Comparison of ENCODE assay signal across 8 mouse cellular contexts in the genomic region with DNA sequence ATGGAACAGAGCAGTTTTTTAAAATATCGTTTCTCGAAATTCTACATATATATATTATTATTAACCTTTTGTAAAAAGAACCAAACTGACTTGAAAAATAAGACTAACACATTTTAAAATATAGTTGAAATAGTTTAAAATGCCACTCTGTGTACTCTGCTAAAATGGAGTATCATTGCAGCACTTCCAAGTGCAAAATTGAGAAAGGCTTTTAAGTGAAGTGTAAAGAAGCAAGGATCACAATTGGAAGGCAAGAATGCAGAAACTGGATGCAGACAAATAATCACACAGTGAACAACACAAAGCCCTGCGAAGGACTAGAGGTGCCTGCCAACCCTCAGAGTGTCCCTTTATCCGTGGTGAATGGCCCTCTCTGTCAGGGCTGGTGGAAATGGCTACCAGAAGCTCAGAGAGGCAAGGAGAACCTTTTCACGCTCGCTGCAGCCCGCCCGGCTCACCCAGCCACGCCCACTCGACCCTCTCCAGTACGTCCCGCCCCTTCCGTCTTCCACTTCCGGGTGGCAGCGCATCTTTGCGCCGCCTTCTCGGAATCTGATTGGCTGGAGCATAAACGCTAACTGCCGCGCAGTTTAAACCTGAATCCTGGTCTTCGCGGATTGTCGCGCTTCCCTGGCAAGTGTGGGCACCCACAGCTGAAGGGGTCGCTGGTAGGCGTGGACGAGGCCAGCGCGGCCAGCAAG. TPM values are rescaled to one million over a fixed set of nuclear protein-coding genes. Genes with fewer than 3 reads are reported as not detected.
DNase-seq lines count a peak whose midpoint lies in the region; ATAC-seq lines count a peak whose summit lies in the region.

A gene (plus strand): TSS at position 540 of the 701 bp plus-strand sequence.

- H3K9ac ChIP-seq in hindbrain, embryonic 14.5 days: peak within 1 kb of the TSS; percentile 80

- no peaks in the 10 kb centered on the region for H3K9me3 ChIP-seq in hindbrain, embryonic 14.5 days (ENCODE audit: control insufficient read depth, low read length)

- WGBS in hindbrain, embryonic 14.5 days: 6% methylated on average over 30 of the region's 30 CpGs

- H3K27me3 ChIP-seq in hindbrain, embryonic 14.5 days (ENCODE audit: control insufficient read depth, insufficient read depth, low read length): no peaks in the 10 kb centered on the region

- peak within 1 kb of the TSS; percentile 75 for H3K4me3 ChIP-seq in hindbrain, embryonic 14.5 days (replicated peaks; ENCODE audit: low read length)

- peak within 1 kb of the TSS; percentile 95 for H3K27ac ChIP-seq in hindbrain, embryonic 14.5 days

- ATAC-seq in hindbrain, embryonic 14.5 days (ENCODE audit: low FRiP score): peak; percentile 99

- H3K4me1 ChIP-seq in hindbrain, embryonic 14.5 days (replicated peaks; ENCODE audit: control insufficient read depth, insufficient read depth, low read length): peaks cover 12% of the 10 kb centered on the region; the same call in 1 of the 2 replicates

- peak within 1 kb of the TSS; percentile 91 for H3K4me2 ChIP-seq in hindbrain, embryonic 14.5 days (replicated peaks)

- H3K36me3 ChIP-seq in hindbrain, embryonic 14.5 days (replicated peaks; ENCODE audit: control insufficient read depth, insufficient read depth): no peaks in the 10 kb centered on the region

- peak; percentile 97 for DNase-seq in R1 (ENCODE audit: low read depth, low spot score)
- DNase-seq in cerebellum, postnatal 25 days: peak; percentile 87 to 96
- peak; percentile 65 to 78 for DNase-seq in frontal cortex, postnatal 25 days (ENCODE audit: low spot score in 2 of 2)
- DNase-seq in hindbrain, embryonic 14.5 days (ENCODE audit: low spot score): peak; percentile 97
- DNase-seq in layer of hippocampus, postnatal 36 days: peak; percentile 83 to 86
- DNase-seq in lung, postnatal 36 days: peak; percentile 96
- DNase-seq in retina, postnatal 1 day: peak; percentile 97
- peak; percentile 73 to 84 for DNase-seq in urinary bladder, adult 18-20 months (ENCODE audit: low spot score in 2 of 2)

RNA-seq across cellular contexts. Expression of the gene that starts here (rescaled TPM):
- 3.1 and 3.6 TPM in 2 replicates for polyA plus RNA-seq in hindbrain, embryonic 14.5 days (2014; fragmentation: Nextera tagmentation; extraction: Ambion mirVana)
- total RNA-seq in layer of hippocampus, postnatal 36 days (2021): under 1 TPM; 0.50 to 0.58 TPM

Comparison
In these comparisons a context has a peak if more than half of its experiments do, and no peak if none do; other contexts are left out.
1. Peak in every context shown above with its lines: DNase-seq, ATAC-seq, H3K4me3 ChIP-seq and H3K27ac ChIP-seq.
2. Peak in DNase-seq in layer of hippocampus, postnatal 36 days; RNA of the gene not detected or under 1 TPM.